Mouse (Mus musculus): ENCODE results near the gene Gm20388. TPM values are rescaled to one million over a fixed set of nuclear protein-coding genes. Genes with fewer than 3 reads are reported as not detected.

Gm20388 gene
- polyA plus RNA-seq, 1 experiment from 2014 or later: not detected

DNA sequence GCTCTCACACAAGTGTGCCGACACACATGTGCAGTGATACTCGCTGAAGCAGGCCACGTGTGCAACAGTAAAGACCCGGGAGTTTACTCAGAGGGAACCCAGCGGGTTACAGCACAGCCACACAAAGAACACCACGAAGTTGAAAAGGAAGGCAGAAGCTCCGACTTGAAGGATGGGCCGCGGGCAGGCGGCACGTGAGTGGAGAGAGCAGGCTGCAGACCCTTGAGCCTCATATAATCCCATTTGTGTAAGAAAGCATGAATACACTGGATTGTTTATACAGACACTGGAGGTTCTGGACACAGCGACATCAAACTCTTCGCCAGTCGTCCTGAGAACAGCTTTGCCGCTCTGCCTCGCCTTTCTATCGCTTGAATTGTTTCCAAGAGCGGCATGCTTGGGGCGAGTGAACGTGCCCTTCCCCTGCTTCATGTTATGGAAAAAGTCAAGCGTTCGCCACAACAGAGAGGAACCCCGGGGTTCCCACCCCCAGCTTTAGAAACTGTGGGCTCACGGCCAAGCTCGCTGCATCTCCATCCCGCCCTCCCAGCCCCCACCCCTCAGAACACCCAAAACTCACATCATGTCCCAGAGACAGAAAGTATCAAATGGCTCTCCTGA, 1569.9 kb downstream of the Gm20388 start:
- H3K27me3 ChIP-seq: no peaks in the 10 kb centered on the region
- peak overlapping the region; percentile 58; the same call in 1 of the 2 replicates for H3K9ac ChIP-seq
- H3K4me1 ChIP-seq: peaks cover 59% of the 10 kb centered on the region
- peak overlapping the region; percentile 89 for H3K27ac ChIP-seq
- 30% methylated on average over 26 of the region's 26 CpGs for WGBS
- H3K4me3 ChIP-seq: no peak overlapping the region
- H3K9me3 ChIP-seq: no peaks in the 10 kb centered on the region
- H3K36me3 ChIP-seq: no peaks in the 10 kb centered on the region
- ATAC-seq (ENCODE audit: insufficient number of reproducible peaks, insufficient read depth, low FRiP score, low TSS enrichment, low read depth): no peak
- peak overlapping the region; percentile 33 for H3K4me2 ChIP-seq

DNA sequence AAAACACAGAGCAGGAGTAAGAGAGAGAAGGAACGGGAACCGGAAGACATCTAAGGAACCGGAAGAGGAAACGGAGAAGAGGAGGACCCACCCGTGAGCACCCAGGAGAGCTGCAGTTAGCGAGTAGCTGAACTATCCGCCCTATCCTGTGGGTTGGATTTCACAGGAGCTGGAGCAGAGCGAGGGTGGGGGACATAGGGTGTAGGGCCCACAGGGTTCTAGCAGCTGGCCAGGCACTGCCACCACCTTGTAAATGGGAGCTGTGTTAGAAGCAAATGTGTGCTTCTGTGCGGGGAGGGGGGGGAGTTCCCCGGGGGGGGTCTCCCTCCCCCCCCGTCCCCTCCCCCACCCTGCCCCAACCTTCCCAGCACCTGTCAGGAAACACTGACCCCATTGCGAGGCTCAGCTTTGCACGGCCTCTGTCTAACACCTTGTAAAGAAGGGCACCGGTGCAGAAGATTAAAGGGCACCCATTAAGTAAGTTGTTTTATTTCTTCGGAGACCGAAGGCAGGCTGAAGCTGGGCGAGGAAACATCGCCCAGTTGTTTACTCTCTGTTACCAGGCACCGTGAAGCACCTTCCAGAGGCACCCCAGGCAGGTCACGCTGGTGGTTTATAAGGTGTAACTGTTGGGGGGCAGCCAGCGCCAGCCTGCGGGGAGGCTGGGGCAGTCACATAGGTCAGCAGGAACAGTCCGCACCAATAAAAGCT, 1573.6 kb downstream of the Gm20388 start:
- ATAC-seq (ENCODE audit: insufficient number of reproducible peaks, insufficient read depth, low FRiP score, low TSS enrichment, low read depth): no peak
- Histone ChIP-seq H3K4me1 (peaks cover 54% of the 10 kb centered on the region), H3K36me3 (no peaks in the 10 kb centered on the region), H3K9me3 (no peaks in the 10 kb centered on the region), H3K4me3 (no peak overlapping the region), H3K27me3 (no peaks in the 10 kb centered on the region), H3K27ac (no peak overlapping the region), H3K9ac (no peak overlapping the region), H3K4me2 (no peak overlapping the region)
- WGBS: 66% methylated on average over 22 of the region's 23 CpGs

DNA sequence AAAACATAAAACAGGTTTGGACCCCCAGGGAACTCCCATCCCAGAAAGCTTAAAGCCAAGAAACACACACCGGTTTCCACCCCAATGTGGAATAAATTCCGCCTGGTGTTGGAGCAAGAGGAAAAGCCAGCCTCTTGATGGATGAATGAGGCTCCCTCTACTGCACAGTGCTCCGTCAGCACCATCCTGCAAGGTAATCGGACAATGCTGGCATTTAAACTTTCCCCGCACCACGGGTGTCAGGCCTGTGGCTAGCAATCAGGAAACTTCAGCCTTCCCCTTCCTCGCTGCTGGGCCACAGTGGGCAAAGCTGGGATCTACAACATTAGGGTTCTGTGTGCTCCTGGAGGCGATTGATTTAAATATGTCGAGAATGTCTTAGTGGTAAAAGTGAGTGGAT, 1581.0 kb downstream of the Gm20388 start:
- no peaks in the 10 kb centered on the region for H3K36me3 ChIP-seq
- no peak overlapping the region for H3K9ac ChIP-seq
- no peak overlapping the region for H3K4me3 ChIP-seq
- H3K27ac ChIP-seq: peak overlapping the region; percentile 16; the same call in 1 of the 2 replicates
- peaks cover 9% of the 10 kb centered on the region for H3K27me3 ChIP-seq
- 22% methylated on average over 9 of the region's 9 CpGs for WGBS
- H3K9me3 ChIP-seq: no peaks in the 10 kb centered on the region
- no peak overlapping the region for H3K4me2 ChIP-seq
- ATAC-seq (ENCODE audit: insufficient number of reproducible peaks, insufficient read depth, low FRiP score, low TSS enrichment, low read depth): no peak
- H3K4me1 ChIP-seq: peaks cover 26% of the 10 kb centered on the region

DNA sequence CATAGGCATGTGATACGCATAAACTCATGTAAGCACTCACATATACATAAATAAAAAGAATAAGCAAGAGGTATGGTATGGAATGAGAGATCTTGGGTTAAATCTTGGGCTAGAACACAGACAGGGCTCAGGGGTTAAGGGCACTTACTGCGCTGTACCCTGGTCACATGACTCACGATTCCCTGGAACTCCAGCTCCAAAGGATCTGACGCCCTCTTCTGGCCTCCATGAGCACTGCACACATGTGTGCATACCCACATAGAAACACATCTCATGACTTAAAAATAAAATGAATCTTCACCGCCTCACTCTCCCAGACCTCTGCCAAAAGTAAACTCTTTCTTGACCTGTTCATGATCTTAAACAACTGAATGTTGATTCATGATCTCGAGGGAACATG, 1587.0 kb downstream of the Gm20388 start:
- Histone ChIP-seq H3K4me3 (no peak overlapping the region), H3K27me3 (peaks cover 6% of the 10 kb centered on the region), H3K4me1 (peaks cover 29% of the 10 kb centered on the region), H3K36me3 (no peaks in the 10 kb centered on the region), H3K9ac (no peak overlapping the region), H3K4me2 (no peak overlapping the region), H3K27ac (no peak overlapping the region), H3K9me3 (no peaks in the 10 kb centered on the region)
- no peak for ATAC-seq (ENCODE audit: insufficient number of reproducible peaks, insufficient read depth, low FRiP score, low TSS enrichment, low read depth)
- 85% methylated on average over 6 of the region's 6 CpGs for WGBS

DNA sequence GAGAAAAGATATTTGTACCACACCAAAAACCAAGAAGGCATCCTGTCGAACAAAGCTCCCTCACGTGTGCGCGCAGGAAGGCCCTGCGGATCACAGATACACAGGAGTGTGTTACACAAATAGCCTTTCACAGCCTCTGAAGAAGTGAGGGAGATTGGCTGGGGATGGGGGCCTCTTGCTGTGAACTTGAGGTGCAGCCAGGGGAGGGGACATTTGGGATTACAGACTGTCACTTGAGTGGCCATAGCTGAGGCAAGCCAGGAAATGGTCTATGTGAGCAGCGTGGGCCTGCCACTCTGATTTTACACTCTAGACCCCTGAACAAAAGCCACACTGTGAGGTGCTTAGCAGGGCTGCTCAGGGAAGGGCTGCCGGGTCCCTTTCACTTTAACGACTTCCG, 1601.1 kb downstream of the Gm20388 start:
- no peak for ATAC-seq (ENCODE audit: insufficient number of reproducible peaks, insufficient read depth, low FRiP score, low TSS enrichment, low read depth)
- no peaks in the 10 kb centered on the region for H3K9me3 ChIP-seq
- WGBS: 46% methylated on average over 9 of the region's 9 CpGs
- no peak overlapping the region for H3K4me2 ChIP-seq
- no peak overlapping the region for H3K9ac ChIP-seq
- H3K27me3 ChIP-seq: peaks cover 72% of the 10 kb centered on the region
- no peak overlapping the region for H3K27ac ChIP-seq
- peaks cover under 1% of the 10 kb centered on the region; the same call in 1 of the 2 replicates for H3K4me1 ChIP-seq
- H3K36me3 ChIP-seq: no peaks in the 10 kb centered on the region
- no peak overlapping the region for H3K4me3 ChIP-seq

DNA sequence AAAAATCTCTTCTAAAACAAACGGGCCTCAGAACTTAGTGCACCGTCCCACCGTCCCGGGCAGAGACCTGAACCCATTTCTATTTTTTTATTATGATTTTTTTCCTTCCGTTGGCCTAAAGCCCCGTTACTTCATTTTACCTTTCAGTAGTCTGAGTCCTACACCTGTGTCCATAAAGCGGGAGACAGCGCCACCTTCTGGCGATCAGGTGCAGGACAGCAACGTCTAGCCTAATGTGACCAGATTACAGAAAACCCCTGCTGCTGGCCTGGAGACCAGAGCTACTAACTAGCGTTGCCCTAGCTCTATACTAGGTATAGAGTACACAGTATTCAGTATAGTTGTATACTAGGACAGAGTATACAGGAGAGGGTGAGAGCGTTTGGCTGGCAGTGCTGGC, 1602.8 kb downstream of the Gm20388 start:
- no peaks in the 10 kb centered on the region for H3K4me1 ChIP-seq
- WGBS: 4% methylated on average over 12 of the region's 12 CpGs
- no peaks in the 10 kb centered on the region for H3K9me3 ChIP-seq
- H3K9ac ChIP-seq: no peak overlapping the region
- no peaks in the 10 kb centered on the region for H3K36me3 ChIP-seq
- no peak overlapping the region for H3K4me3 ChIP-seq
- no peak overlapping the region for H3K4me2 ChIP-seq
- no peak overlapping the region for H3K27ac ChIP-seq
- ATAC-seq (ENCODE audit: insufficient number of reproducible peaks, insufficient read depth, low FRiP score, low TSS enrichment, low read depth): no peak
- peaks cover 68% of the 10 kb centered on the region for H3K27me3 ChIP-seq

DNA sequence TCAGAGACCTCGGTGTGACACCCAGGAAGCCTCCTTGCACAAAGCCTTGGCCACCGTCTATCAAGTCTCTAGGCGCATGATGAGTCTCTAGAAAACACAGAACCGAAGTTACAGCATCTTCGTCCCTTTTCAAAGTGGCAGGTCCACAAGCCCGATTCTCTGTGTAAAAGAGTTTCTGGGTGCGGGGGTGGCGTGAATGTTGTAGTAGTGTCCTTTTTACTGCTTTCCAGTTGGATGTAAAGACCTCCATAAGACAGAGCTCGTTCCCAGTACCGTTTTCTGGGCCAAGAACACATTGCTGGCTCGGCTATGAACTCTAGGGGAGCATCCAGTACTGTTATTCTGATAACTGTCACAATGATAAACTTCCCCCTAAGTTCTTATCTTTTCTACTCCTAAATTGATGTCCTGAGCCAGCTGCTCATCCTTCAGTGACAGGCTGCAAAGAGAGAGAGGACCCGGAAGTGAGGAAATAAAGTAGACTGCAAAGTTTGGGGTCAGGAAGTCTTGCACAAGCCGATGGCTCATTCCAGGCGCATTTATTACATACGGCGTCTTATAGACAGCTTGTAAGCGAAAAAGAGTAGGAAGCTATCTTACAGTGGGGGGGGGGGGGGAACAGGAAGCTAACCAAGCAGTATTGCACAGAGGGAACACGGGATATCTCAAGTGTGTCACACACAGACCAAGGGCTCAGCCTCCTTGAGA, 1614.6 kb downstream of the Gm20388 start:
- no peak overlapping the region for H3K4me3 ChIP-seq
- H3K9ac ChIP-seq: no peak overlapping the region
- no peaks in the 10 kb centered on the region for H3K9me3 ChIP-seq
- H3K36me3 ChIP-seq: no peaks in the 10 kb centered on the region
- peaks cover 10% of the 10 kb centered on the region; the same call in 1 of the 2 replicates for H3K4me1 ChIP-seq
- H3K27me3 ChIP-seq: peaks cover 10% of the 10 kb centered on the region; the same call in 1 of the 2 replicates
- H3K4me2 ChIP-seq: no peak overlapping the region
- no peak for ATAC-seq (ENCODE audit: insufficient number of reproducible peaks, insufficient read depth, low FRiP score, low TSS enrichment, low read depth)
- WGBS: 82% methylated on average over 18 of the region's 18 CpGs
- no peak overlapping the region for H3K27ac ChIP-seq

DNA sequence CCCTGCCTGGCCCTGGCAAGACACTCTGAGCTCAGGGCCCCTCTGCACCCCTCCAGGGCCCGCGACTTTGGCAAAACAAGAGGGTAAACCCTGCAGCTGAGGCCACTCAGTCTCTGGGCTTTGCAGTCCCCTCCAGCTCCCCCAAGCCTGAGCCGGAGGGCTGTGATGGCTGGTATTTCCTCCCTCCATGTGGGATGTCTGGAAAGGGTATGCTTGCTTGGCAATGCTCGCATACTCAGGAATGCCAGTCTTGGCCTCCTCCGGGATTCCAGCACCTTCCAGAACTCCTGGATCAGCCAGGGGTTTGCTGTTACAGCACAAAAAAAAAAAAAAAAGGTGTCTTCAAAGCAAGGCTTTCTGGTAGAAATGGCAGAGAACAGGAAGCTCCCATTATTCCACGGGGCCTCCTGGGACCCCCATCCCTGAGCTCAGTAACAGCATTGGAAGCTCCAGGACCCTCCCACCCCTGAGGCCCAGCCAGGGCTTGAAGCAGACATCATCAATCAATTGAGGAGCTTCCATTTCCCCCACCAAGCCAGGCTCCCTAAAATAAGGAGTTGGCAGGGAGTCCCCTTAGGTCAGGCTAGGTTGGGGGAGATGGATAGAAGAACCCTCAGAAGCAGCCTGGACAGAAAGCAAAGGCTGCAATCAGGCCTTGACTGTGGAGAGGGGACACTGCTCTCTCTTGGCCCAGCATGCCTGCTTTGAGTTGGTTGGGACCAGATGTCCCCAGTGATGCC, 1616.3 kb downstream of the Gm20388 start:
- H3K4me2 ChIP-seq: no peak overlapping the region
- no peaks in the 10 kb centered on the region for H3K9me3 ChIP-seq
- no peak overlapping the region for H3K9ac ChIP-seq
- H3K27ac ChIP-seq: no peak overlapping the region
- no peak for ATAC-seq (ENCODE audit: insufficient number of reproducible peaks, insufficient read depth, low FRiP score, low TSS enrichment, low read depth)
- H3K36me3 ChIP-seq: no peaks in the 10 kb centered on the region
- H3K4me3 ChIP-seq: no peak overlapping the region
- WGBS: 54% methylated on average over 6 of the region's 6 CpGs
- peaks cover 10% of the 10 kb centered on the region; the same call in 1 of the 2 replicates for H3K4me1 ChIP-seq
- H3K27me3 ChIP-seq: peaks cover 16% of the 10 kb centered on the region; the same call in 1 of the 2 replicates

DNA sequence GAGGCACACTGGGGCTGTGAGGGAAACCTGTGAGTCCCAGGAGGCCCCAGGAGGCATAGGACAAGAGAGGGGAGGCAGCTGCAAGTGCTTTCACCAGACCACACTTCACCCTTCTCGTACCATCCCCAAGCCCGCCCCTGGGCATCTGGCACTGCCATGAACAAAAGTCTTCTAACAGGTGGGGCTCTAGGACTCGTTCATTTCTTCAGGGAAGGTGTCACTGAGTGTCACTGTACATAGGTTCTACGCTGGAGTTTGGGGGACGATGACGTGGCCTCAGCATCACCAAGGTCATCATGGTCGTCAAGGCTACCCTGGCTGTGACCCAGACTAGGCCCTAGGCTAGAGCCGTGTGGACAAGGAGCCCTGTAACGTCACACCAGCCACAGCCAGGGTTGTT, 1617.1 kb downstream of the Gm20388 start:
- Histone ChIP-seq H3K9me3 (no peaks in the 10 kb centered on the region), H3K27me3 (peaks cover 16% of the 10 kb centered on the region; the same call in 1 of the 2 replicates), H3K4me3 (no peak overlapping the region), H3K27ac (no peak overlapping the region), H3K4me2 (no peak overlapping the region), H3K4me1 (peaks cover 10% of the 10 kb centered on the region; the same call in 1 of the 2 replicates), H3K36me3 (no peaks in the 10 kb centered on the region), H3K9ac (no peak overlapping the region)
- ATAC-seq (ENCODE audit: insufficient number of reproducible peaks, insufficient read depth, low FRiP score, low TSS enrichment, low read depth): no peak
- 73% methylated on average over 9 of the region's 9 CpGs for WGBS

DNA sequence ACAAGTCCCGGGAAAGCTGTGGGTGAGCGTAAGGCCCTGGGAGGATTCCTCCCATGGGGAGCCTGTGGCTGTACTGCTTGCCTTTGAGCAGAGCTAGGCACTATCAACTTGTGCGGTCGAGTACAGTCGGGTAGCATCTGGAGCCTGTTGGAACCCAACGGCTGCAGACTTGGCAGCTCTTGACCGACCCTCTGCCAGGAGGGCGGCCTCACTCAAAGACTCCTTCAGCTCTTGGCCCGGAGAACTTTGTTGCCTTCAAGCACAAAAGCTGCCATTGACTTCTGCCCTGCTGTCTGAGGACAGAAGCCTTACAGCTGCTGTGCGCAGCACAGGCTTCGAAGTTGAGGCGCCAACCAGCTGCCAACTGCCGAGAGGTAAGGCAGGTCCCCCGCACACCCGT, 1618.1 kb downstream of the Gm20388 start:
- peaks cover 16% of the 10 kb centered on the region; the same call in 1 of the 2 replicates for H3K27me3 ChIP-seq
- 84% methylated on average over 15 of the region's 15 CpGs for WGBS
- H3K36me3 ChIP-seq: no peaks in the 10 kb centered on the region
- H3K9me3 ChIP-seq: no peaks in the 10 kb centered on the region
- no peak overlapping the region for H3K27ac ChIP-seq
- peaks cover 10% of the 10 kb centered on the region; the same call in 1 of the 2 replicates for H3K4me1 ChIP-seq
- H3K4me2 ChIP-seq: no peak overlapping the region
- ATAC-seq (ENCODE audit: insufficient number of reproducible peaks, insufficient read depth, low FRiP score, low TSS enrichment, low read depth): no peak
- H3K4me3 ChIP-seq: no peak overlapping the region
- no peak overlapping the region for H3K9ac ChIP-seq

DNA sequence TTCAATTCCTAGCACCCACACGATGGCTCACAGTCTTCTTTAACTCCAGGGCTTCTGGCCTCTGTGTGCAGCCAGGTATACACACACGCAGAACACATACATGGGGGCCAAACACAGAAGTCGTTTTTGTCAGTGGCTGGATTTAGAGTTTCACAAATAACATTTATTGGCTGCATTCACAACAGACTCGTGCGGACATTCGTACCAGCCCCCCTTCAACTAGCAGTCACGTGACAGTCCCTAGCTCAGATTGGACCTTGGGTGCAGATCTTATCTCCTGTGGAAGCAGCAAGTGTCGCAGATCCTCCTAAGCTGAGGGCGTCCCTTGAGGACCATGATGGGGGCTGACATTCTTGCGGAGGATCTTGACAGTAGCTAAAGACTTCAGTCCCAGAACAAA, 1620.0 kb downstream of the Gm20388 start:
- peaks cover 10% of the 10 kb centered on the region; the same call in 1 of the 2 replicates for H3K4me1 ChIP-seq
- H3K27me3 ChIP-seq: 0 out of 2 replicates have a peak, but pooled peaks cover 10% of the 10 kb centered on the region
- WGBS: 78% methylated on average over 10 of the region's 10 CpGs
- H3K27ac ChIP-seq: no peak overlapping the region
- no peak for ATAC-seq (ENCODE audit: insufficient number of reproducible peaks, insufficient read depth, low FRiP score, low TSS enrichment, low read depth)
- no peak overlapping the region for H3K9ac ChIP-seq
- no peak overlapping the region for H3K4me2 ChIP-seq
- no peaks in the 10 kb centered on the region for H3K9me3 ChIP-seq
- H3K4me3 ChIP-seq: no peak overlapping the region
- no peaks in the 10 kb centered on the region for H3K36me3 ChIP-seq
